Mouse (Mus musculus): ENCODE results near the gene Sergef. TPM values are rescaled to one million over a fixed set of nuclear protein-coding genes. Genes with fewer than 3 reads are reported as not detected.

Sergef gene
- total RNA-seq, 2 experiments from 2014 or later, result 3.0 to 4.7 TPM

GRCm38 (mm10) chr7:46395571-46395970 lies 244.0 kb downstream of the Sergef start:
- DNase-seq, result no peak
- intact Hi-C loops (cut with DNase I), result loop anchor here (10.0 kb wide), 1 partner anchor 139 kb away; no protein-coding TSS in a partner anchor

DNA sequence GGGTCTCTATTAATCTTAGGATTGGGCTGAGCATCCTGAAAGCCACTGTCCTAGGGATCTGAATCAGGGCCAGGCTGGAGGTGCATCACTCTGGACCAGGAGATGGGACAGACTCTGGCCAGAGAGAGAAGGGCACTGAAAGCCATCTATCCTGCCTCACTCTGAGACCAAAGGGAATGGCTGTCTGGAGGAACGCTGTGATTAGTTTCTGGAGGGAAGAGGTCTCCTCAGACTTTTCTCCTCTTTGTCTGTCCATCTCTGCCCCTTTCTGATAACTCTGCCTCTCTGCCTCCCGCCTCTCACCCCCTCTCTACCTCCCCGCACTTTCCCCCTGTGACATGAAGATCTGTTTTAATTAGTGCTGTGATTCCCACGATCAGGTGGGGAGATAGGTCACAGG lies 244.7 kb downstream of the Sergef start:
- no peak for DNase-seq
- intact Hi-C loops (cut with DNase I), result loop anchor here (5.0 to 10.0 kb wide), 2 partner anchors 140 to 317 kb away; partner anchors contain the start of gene Saal1

DNA sequence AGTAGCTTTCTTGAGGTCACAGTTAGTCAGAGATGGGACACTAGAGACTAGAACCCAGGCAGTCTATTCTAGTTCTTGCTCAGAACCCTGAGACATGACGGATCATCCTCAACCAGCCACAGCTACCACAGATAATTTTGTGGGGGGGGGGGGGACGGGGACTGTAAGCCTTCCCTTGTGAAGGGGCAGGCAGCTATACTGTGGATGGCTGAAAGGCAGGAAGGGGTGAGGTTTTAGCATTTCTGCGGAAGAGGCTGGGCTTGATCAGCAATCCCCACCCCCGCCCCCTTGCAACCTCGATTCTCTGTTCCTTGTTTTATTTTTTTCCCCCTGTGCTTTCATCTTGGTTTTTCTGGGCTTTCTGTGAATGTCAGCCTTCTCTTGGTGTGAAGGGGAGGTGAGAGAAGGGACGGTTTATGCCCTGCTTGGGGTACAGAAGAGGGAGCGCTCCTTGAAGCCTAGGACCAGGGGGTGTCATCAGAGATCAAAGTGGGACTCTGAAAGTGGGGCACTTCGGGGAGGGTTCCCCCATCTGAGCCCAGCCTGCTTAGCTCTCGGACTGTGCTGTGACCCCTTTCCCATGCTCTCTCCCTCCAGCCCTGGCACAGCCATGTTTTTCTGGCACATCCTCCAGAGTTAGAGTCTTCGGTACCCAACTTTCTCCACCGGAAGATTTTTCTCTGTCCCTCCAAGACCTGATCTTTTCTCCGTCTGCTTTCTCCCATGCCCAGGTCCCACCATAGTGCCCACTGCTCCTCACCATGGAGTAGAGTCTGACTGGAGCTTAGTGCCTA lies 245.7 kb downstream of the Sergef start:
- DNase-seq, result no peak
- intact Hi-C loops (cut with DNase I), result loop anchor here (1.0 to 10.0 kb wide), 4 partner anchors 141 to 318 kb away; partner anchors contain the start of gene Saal1

Other genes starting within 250 kb of the Sergef start
- under 1 TPM; 0.14 to 0.17 TPM for gene Kcnc1, start 243.3 kb downstream of the Sergef start, total RNA-seq (2021)
- gene Tph1, start 32.7 kb upstream of the Sergef start, total RNA-seq (2021), result not detected
- 1 to 10 TPM; 3.8 to 4.3 TPM for gene Saal1, start 70.9 kb upstream of the Sergef start, total RNA-seq (2021)
- 1 to 10 TPM; 1.4 to 1.8 TPM for gene Saa3, start 75.9 kb upstream of the Sergef start, total RNA-seq (2021)
- not detected for gene Saa4, start 92.8 kb upstream of the Sergef start, total RNA-seq (2021)
- gene Saa1, start 103.2 kb upstream of the Sergef start, total RNA-seq (2021), result not detected
- not detected for gene Saa2, start 112.0 kb upstream of the Sergef start, total RNA-seq (2021)
- gene Hps5, start 156.3 kb upstream of the Sergef start, total RNA-seq (2021), result 10 to 100 TPM in 1 of 2 experiments, 1 to 10 TPM in 1; 8.8 to 12.7 TPM
- 10 to 100 TPM; 16.9 to 19.5 TPM for gene Gtf2h1, start 156.3 kb upstream of the Sergef start, total RNA-seq (2021)
- gene Ldha, start 201.7 kb upstream of the Sergef start, total RNA-seq (2021), result 100 to 1,000 TPM; 776 to 801 TPM
- gene Ldhc, start 221.4 kb upstream of the Sergef start, total RNA-seq (2021), result not detected